Mouse (Mus musculus) yolk sac, embryonic 10.5 days (tissue): ENCODE data around the gene Fgr.

Experiments used
- DNase-seq: peaks from one replicate; pipeline ENCODE4 v3.0.0-alpha.2; 2017; ENCODE audit warnings: low spot score

The Fgr gene

DNA sequence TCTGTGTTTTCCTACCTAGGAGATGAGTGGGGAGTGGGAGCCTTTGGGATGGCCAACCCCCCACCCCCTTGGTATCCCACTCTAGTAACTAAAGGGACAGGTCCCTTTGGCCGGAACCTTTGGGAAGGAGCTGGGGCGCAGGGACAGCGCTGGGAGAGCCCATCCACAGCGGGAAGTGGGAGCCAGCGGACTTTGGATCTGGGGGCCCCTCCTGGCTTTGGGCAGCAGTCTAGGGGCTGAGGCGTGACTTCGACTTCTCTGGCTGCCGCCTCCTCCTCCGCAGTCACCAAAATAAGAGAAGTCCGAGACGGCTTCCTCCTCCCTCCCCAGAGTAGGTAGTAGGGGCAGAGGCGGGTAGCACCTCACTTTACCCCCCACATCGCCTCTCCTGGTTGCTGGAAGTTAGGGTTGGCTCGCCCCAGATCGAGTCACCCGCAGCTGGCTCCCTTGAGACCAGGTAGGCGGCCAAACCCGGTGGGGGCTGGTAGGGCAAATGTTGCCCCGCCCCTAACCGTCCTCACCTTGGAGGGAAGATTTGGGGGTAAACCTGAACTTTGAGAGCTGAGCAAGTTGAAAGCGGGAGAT, at the start of gene Fgr:
Gene Fgr (plus strand): TSS at position 282 of the 585 bp plus-strand sequence.
- no peak for DNase-seq

DNA sequence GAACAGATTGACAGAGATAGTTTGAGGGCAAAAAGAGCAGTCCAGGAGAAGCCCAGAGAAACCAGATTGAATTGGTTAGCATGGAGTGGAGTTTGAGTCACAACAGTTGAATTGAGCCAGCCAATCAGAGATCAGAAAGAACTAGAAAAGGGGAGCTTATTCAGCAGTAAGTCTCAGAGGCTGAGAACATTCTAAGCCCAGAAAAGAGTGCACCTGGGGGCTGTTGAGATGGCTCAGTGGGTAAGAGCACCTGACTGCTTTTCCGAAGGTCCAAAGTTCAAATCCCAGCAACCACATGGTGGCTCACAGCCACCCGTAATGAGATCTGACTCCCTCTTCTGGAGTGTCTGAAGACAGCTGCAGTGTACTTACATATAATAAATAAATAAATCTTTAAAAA, 47.4 kb upstream of the Fgr start:
- peak; percentile 51 for DNase-seq

DNA sequence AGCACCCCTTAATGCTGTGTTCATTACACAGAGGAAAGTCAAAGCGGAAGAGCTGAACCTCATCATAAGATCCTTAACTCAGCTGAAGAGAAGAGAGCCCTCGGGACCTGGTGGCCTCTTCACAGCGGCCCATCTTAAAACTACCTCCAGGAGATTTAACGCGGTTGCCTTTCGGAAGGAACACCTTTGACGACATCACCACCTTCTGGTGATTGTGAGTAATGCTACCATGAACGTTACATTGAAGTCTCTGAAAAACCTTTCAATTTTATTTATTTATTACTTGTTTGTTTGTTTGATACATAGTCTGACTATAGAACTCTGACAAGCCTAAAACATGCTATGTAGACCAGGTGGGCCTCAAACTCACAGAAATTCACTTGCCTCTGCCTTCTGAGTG, 43.1 kb upstream of the Fgr start:
- DNase-seq = peak; percentile 17

DNA sequence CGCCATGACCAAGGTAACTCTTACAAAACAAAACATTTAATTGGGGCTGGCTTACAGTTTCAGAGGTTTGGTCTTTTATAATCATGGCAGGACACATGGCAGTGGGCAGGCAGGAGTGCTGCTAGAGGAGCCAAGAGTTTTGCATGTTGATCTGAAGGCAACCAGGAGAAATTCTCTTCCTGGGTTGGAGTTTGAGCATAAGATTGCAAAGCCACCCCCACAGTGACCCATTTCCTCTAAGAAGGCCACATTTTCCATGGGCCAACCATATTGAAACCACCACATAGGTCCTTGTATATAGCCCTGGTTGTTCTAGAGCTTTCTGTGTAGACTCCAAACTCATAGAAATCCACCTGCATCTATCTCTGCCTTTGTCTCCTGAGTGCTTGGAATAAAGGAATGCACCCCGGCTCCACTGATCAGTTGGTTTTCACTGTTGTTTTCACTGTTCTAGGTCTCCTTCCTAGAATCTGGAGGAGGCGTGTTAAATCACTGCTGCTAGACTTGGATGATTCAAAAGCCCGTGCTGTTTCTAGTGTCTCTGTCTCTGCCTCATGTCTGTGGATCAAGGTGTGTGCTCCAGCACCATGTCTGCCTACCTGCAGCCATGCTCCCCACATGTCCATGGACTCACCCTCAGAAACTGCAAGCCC, 41.0 kb upstream of the Fgr start:
- no peak for DNase-seq

DNA sequence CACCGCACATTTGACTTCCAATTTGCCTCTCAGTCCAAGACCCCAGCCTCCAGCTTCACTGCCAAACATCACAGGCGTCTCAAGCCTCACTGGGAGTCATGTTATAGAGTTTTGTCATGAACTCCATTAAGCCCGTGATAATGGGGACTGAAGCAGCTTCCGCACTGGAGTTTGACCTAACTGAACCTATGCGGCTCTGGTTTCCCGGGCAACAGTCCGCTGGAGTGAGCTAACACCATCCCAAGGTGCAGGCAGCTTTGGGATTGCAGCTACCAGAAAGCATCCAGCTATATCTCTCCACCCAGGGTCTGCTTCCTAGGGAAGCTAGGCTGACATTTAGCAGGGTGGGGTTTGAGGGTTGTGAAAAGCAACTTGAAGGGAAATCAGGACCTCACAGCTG, 39.3 kb upstream of the Fgr start:
- DNase-seq = peak; percentile 36

DNA sequence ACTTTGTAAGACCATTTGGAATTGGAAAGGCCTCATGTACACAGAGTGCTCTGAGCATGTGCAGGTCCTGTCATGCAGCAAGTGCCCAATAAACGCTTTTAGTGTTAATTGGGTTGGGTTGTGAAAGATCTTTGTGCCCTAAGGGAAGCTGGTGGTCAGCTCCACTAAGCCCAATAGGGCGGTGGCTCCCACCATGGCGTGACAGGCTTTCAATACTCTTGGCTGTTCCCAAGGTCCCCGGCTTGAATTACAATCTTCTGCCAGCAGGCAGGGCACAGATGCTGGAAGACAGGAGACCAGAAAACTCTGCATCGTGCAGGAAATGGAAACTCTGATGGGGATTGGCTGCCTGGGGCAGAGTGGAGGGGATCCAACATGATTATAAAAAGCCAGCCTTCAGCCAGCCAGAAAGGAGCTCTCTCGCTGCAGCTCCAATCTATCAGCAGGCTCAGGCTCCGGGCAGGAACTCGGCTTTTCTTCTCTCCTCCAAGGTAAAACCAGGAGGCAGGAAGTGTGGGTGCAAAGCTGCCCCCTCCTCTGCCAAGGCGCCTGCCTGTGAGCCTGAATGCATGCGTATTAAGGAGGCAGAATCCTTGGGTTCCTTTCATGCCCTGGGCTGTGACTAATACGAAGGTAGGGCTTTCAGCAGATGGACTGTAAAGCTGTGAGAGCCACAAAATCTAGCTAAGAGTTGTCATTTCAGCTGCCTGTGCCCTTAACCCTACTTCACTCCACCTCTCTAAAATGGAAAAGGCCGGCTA, 35.5 kb upstream of the Fgr start:
- no peak for DNase-seq

DNA sequence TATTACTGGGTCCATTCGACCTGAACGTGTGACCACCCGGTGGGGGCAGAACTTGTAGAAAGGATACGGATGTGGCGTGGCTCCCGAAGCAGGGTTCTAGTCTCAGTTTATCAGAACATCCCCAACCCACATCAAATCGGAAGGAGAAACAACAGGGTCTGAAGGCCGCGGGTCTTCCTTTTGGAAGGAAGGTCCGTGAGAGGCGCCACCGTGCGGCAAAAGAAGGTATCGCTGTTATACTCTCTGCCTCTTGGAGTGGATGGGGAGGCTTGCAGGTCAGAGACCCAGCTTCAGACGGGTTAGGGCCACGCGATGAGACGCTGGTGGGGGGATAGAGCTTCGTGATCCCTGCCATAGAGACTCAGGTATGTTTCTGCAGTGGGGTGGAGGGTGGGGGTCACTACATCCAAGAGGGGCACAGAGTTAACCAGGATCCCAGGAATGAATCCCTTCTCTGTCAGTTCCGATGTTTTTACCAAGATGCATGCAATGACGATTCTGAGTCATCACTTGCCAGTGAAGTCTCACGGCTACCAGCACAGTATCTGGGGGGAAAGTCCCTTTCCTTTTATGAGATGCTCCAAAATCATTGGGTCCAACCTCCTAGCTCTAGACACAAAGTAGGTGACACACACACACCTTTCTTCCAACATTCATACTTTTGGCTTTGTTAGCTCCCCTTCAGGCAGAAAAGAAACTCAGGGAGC, 34.3 kb upstream of the Fgr start:
- peak; percentile 40 for DNase-seq

DNA sequence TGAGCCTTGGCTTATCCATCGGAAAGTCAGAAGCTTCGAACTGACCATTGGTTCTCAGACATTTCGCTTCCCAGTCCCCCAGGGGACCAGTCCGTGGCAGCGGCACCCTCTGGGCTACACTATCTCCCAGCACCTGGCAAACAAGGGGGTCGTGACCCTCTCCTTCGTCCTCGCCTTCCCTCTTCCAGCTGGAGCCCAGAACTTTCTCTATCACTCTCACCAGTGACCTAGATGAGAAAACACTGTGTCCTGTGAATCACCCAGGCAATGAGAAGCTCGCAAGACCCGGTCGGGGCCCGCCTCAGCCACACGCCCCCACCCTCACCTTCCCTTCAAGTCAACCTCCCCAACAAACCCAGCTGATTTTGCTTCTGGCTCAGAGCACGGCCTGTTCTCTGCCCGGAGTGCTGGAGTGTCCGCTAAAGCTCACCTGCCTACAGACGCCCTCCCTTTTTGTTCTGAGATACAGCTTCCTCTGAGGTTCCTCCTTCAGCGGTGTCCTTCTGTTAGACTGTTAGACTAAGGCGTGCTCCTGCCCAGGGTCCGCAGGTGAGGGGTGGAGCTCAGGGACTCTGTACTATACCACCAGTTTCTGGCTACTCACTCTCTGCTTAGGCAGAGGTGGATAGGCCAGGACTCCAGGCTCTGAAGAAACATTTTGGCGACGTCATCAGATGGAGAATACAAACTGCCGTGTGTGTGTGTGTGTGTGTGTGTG, 32.7 kb upstream of the Fgr start:
- no peak for DNase-seq

DNA sequence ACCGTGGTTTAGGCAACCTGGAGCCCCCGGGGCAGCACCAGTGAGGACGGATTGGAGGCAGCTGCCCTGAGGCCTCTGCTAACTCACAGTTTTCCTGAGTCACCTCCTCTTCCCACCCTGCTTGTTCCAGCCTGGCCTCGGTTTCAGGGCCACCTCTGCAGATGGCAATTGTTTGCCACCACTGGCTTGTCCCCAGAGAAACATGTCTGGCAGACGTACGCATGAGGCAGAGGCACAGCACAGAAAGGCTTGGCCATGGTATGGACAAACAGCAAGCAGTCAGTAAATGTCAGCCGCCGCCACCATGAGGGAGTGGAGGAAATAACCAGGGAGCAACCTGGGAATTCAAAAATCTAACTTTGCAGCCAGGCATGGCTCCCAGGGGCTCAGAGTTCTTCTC, 30.8 kb upstream of the Fgr start:
- no peak for DNase-seq

DNA sequence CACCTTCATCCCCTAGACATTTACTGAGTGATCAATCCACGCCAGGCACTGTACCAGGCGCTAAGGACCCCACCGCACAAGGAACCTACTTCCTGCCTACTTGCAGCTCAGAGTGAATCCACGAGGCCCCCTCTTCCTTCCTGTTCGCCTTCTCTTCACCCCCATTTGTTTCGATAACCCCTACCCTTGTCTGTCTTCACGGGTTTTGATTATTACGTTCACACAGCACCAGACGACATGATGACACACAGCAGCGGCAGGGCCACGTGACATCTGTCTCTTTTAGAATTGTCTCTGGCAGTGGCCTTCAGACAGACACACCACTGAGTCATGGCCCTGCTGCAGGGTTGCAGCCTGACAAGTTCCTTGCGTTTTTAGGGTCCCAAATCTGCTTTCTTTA, 29.8 kb upstream of the Fgr start:
- no peak for DNase-seq

DNA sequence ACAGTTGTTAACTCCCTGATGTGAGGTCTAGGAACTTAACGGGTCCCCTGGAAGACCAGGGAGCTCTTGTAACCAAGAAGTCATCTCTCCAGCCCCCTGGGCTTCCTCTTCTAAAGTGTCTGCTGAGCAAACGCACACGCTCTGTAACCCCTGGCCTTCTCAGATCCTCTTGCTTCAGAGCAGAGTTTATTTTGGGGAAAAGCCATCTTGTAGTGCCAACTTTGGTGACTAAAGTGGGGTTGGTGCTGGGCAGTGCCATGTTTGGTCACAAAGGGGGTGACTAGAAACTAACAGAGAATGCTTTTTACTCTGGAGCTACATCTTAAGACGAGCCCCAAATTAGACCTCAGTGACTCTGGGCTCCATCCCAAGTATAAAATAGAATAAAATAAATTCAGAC, 29.1 kb upstream of the Fgr start:
- no peak for DNase-seq

DNA sequence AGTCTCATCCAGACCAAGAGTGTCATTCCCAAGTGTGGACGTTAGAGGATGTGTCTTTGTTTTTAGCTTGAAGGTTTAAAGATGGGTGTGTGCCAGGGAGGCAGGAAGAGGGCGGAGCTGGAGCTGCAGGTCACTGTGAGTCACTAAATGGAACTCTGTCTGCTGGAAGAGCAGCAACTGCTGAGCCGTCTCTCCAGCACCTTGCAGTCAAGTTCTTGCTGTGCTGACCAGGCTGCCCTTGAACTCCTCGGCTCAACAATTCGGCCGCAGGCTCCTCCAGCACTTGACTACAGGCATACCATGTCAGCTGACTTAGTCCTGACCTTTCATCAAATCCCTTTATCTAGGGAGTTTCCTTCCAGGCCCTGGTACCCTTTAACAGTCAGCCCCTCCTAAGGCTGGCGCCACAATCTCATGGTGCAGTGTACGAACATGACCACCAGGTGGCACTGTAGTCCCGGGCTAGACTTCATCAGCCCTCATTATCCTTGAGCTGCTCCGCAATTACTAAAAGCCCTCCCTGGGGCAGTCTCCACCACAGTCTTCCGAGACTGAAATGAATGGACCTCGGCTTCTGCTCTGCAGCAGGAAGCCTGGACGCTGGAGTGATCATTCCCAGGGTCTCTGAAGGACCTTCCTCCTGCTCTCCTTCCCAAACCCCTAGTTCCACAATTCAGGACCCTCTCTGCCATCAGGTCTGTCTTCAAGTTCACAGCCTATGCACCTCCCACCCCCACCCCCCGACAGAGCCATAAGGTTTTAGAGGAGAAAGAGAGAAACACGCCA, 28.4 kb upstream of the Fgr start:
- peak; percentile 82 for DNase-seq

DNA sequence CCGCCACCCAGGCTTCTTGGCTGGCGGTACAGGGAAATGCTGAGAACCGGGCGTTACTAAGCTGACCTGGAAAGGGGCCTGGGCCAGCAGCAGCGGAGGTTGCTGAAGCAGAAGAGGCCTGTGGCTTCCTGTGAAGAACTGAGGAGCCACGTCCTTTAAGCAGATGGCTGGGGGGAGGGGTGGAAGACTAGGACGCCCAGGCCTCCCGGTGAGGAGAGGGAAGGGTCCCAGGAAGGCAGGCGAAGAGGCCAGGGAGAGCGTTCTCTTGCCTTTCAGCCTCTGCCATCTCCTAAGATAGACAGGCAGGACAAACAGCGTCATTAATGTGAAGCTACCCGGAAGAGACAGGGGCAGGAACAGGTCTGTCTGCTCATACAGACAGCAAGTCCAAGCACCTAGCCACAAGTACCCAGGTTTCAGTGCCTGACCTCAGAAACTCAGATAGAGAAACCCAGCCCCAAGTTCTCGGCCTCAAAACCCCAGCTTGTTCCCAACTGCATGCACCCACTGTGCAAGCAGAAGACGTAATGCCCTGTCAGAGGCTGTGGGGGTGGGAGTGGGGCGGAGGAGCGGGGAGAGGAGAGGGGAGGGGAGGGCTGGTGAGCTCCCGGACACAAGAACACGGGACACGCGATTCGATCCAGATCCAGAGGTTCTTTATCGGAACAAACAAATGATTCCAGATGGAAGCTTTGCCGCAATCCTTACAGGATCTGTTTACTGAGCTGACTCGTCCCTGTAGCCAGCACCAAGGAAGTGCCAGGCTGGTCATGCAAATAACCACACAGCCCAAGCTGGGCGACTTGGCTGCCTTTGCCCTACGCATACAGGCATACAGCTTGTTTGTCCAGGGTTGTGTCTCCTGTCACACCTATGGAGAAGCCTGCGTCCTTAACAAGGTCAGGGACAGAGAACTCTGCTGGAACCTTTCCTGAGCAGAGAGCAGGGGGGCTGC, 27.6 kb upstream of the Fgr start:
- DNase-seq = no peak

DNA sequence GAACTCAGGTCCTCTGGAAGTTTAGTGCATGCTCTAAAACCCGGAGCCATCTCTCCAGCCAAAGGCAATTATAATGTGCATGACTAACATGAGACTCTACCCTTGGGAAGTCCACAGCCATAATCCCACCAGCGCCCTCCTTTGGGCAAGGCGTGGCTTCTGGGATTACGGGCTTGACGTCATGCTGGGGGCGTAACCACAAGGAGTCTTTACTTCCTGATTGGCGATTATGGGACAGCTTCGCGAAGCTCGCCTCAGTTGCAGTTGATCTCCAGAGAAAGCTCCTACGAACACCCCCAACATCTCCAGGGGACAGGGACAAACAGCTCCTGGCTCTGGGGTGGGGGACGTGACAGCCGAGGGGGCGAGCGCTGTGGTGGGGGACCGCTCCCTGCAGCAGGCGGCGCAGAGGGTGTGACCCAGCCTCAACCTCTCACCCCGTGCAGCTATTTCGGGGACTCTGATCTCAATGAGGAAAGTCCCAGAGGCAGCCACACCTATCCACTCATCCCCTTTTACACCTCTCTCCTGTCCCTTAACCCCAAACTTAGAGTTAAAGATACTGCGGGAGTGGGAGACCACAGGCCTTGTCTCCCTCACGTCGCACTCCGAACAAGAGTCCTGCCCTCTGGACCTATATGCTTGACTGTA, 23.9 kb upstream of the Fgr start:
- DNase-seq = no peak

DNA sequence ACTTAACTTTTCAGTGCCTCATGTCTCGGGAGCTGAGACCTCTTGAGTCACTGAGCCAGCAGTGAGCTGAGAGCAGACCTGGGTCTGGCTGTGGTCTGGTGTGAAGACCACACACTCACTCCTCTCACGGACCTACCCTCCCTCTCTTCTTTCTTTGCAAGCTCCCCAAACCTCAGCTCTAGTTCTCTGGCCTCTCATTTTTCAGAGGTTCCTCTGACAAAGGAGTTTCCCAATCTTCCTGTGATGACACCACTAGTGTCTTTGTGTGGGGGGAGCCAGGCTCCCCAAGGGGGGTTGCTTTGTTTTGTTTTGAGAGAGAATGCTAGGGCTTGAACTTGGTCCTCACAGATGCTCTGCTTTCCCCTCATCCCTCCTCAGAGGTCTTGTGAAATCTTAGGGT, 22.9 kb upstream of the Fgr start:
- no peak for DNase-seq

DNA sequence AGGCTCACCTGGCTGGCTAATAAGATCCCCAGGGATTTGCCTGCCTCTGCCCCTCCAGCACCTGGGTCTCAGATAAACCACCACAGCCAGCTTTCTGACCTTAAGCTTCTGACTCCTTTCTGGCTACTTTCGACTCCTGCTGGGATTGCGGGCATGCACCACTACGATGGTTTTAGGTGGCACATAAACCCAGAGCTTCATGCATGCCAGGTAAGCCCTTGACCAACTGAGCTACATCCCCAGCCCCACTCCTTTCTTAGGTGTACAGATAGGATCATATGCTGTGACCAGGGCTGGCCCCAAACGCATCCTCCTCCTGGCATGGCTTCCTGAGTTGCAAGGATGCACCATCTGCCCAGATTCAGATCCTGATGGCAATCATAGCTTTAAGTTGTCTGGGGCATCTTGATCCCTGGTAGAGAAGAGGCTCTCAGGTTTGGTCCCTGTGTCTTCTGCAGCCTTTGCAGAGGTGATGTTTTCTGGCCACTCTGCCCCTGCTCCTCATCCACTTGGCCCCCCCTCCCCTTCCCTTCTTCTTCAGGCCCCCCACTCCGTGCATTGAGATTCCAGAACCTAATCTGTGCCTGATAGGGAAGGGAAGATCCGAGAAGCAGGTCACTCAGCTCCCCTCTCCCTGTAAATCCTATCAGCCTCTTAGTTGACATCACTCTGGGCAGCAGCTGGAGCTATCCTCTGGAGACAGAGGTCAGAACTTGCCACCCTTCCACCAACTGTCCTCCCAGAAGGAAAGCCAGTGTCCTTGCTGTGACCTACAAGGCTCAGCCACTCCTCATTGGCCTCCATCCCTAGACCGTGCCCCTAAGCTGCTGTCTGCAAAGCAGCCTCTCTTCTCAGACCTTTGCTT, 19.1 kb upstream of the Fgr start:
- DNase-seq = no peak

DNA sequence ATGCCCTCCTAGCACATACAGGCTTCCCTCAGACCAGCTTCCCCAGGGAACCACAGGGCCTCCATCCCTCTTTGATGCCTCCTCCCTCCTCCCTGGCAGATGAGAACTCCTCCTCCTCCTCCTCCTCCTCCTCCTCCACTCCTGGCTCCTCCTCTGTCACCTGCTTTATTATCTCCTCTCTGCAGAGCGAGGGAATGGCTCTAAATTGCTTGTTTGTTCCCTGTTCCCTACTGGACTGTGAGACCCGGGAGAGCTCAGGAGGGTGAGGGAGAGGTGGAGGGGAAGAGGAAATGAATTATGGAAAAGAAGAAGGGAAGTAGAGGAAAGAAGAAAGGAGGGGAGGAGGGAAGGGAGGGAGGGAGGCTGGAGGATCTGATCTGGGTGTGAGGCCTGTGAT, 18.5 kb upstream of the Fgr start:
- DNase-seq = no peak

DNA sequence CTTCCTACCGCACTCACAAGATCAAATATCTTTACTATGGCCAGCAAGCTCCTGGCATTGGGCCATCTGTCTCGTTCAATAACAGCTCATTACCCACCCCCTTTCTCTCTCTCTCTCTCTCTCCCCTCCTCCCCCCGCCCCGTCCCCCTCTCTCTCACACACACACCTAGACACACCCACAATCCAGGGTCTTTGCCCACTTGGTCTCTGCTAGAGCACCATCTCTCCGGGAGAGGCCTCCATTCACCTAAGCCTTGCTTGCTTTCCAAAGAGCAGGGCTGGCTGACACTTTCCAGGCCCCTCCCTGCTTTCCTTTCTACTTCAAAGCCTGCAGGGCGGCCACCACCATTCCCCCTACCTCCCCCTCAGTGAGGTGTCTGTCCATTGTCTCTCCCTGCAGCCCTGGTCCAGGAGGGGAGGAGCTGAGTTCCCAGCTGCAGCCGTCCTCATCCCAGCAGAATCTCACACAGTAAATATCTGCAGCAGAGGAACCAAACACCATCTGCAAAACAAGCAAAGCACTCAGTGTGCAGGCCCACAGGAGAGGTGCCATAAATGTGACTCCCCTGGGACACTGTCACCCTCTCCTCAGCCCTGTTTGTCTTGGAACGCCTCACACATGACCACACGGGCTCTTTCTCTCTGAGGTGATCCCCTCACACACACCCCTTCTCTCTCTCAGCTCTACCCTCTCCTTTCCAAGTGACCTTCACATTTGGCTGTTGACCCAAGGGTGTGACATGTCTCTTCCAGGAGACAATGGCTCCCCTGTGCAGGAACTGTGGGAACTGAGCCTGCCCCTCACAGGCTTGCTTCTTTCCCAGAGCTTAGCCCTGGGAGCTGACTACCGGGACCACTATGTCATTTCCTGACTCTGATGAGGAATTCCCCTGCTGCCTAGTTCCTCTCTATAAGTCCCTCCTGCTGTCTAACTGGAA, 14.9 kb upstream of the Fgr start:
- peak; percentile 45 for DNase-seq
